Comparison of ENCODE assay signal across 8 mouse cellular contexts in the genomic region with DNA sequence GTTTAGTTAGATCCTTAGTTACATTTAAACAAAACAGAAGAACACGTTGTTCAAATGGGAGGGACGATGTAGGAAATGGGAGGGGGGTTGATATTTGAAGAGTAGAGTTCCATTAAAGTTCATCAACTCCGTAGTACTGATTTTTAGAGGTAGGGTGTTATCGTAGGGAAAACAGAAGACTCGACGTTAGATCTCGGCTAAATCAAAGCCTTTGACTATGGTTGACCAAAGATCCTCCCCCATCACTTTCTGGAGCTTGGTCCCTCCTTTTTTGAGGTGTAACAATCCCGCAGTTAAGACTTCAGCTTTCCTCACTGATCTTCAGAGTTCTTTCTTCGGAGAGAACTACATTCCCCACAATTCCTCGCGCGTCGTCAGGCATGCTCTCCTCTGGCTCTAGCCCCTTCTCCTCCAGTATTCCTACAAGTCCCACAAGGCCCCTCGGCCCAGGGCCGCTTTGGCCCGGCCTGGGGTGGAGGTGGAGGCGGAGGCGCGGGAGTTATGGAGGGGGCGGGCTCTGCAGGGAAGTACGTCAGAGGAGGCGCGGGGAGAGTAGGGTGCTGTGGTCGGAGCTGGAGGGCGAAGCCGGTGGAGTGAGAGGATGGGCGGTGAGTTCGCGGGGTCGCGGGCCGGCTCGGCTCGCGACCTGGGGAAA. TPM values are rescaled to one million over a fixed set of nuclear protein-coding genes. Genes with fewer than 3 reads are reported as not detected.
DNase-seq lines count a peak whose midpoint lies in the region; ATAC-seq and TF ChIP-seq lines count a peak whose summit lies in the region.

Cldnd1 (plus strand) TSS at position 434 of the 655 bp plus-strand sequence.

- peak; percentile 97 for DNase-seq in A20 (ENCODE audit: low read depth, low spot score)
- DNase-seq in heart, adult 9 months (ENCODE audit: low spot score in 2 of 2): peak; percentile 96 to 97
- peak; percentile 90 for DNase-seq in monocyte, adult 2 months (ENCODE audit: low read depth in 1 of 2, low spot score in 2 of 2)
- peak; percentile 96 for DNase-seq in spleen, postnatal 36 days (ENCODE audit: low spot score in 2 of 2)

- peak; percentile 100 for ATAC-seq in kidney, embryonic 14.5 days (ENCODE audit: low FRiP score, low TSS enrichment)
- peak; percentile 100 for ATAC-seq in limb, embryonic 15.5 days (ENCODE audit: insufficient number of reproducible peaks, low FRiP score, low TSS enrichment, low read depth)

- H3K9me3 ChIP-seq in kidney, embryonic 14.5 days (ENCODE audit: control insufficient read depth, low read length): no peaks in the 10 kb centered on the region
- H3K9me3 ChIP-seq in limb, embryonic 15.5 days: no peaks in the 10 kb centered on the region

- no peaks in the 10 kb centered on the region for H3K27me3 ChIP-seq in kidney, embryonic 14.5 days (ENCODE audit: control insufficient read depth, insufficient read depth, low read length)
- H3K27me3 ChIP-seq in limb, embryonic 15.5 days: no peaks in the 10 kb centered on the region

- H3K36me3 ChIP-seq in kidney, embryonic 14.5 days (ENCODE audit: control insufficient read depth, insufficient read depth, low read length): peaks cover 26% of the 10 kb centered on the region
- H3K36me3 ChIP-seq in limb, embryonic 15.5 days: peaks cover 27% of the 10 kb centered on the region

- no peak for TF ChIP-seq CTCF in bone marrow macrophage, adult 2 months (IDR thresholded peaks at IDR 0.05; ENCODE audit: low read depth, low read length)
- TF ChIP-seq CTCF in embryonic fibroblast, embryonic 13.5 days (IDR thresholded peaks at IDR 0.05; ENCODE audit: borderline replicate concordance, insufficient read depth, low read length): no peak

- H3K4me1 ChIP-seq in bone marrow macrophage, adult 2 months (ENCODE audit: control insufficient read depth, insufficient read depth, low read length): peaks cover 6% of the 10 kb centered on the region
- H3K4me1 ChIP-seq in embryonic fibroblast, embryonic 13.5 days (ENCODE audit: control insufficient read depth, insufficient read depth, low read length): peaks cover 3% of the 10 kb centered on the region; the same call in 1 of the 2 replicates
- H3K4me1 ChIP-seq in kidney, embryonic 14.5 days (ENCODE audit: control insufficient read depth, insufficient read depth, low read length): no peaks in the 10 kb centered on the region
- H3K4me1 ChIP-seq in limb, embryonic 15.5 days: peaks cover 6% of the 10 kb centered on the region

- TF ChIP-seq POLR2A in bone marrow macrophage, adult 2 months (IDR thresholded peaks at IDR 0.05; ENCODE audit: borderline replicate concordance, low read depth, low read length): no peak
- TF ChIP-seq POLR2A in embryonic fibroblast, embryonic 13.5 days (IDR thresholded peaks at IDR 0.05; ENCODE audit: low read depth, low read length): peak; percentile 81

- H3K4me3 ChIP-seq in bone marrow macrophage, adult 2 months (ENCODE audit: insufficient read depth, low read length): peak within 1 kb of the TSS; percentile 67
- H3K4me3 ChIP-seq in embryonic fibroblast, embryonic 13.5 days (ENCODE audit: insufficient read depth, low read length): peak within 1 kb of the TSS; percentile 91
- H3K4me3 ChIP-seq in kidney, embryonic 14.5 days (ENCODE audit: low read length): peak within 1 kb of the TSS; percentile 47
- peak within 1 kb of the TSS; percentile 74 for H3K4me3 ChIP-seq in limb, embryonic 15.5 days

- peak within 1 kb of the TSS; percentile 50 for H3K4me2 ChIP-seq in kidney, embryonic 14.5 days (replicated peaks; ENCODE audit: low read depth, low read length)
- H3K4me2 ChIP-seq in limb, embryonic 15.5 days: peak within 1 kb of the TSS; percentile 52

- peak within 1 kb of the TSS; percentile 62 for H3K9ac ChIP-seq in kidney, embryonic 14.5 days (ENCODE audit: low read depth, low read length)
- peak within 1 kb of the TSS; percentile 66 for H3K9ac ChIP-seq in limb, embryonic 15.5 days

- WGBS in kidney, embryonic 14.5 days: 2% methylated on average over 30 of the region's 35 CpGs
- 2% methylated on average over 33 of the region's 35 CpGs for WGBS in limb, embryonic 15.5 days

- H3K27ac ChIP-seq in bone marrow macrophage, adult 2 months (ENCODE audit: insufficient read depth, low read depth, low read length): peak within 1 kb of the TSS; percentile 54
- H3K27ac ChIP-seq in embryonic fibroblast, embryonic 13.5 days (ENCODE audit: insufficient read depth, low read length): peak within 1 kb of the TSS; percentile 80
- peak within 1 kb of the TSS; percentile 72 for H3K27ac ChIP-seq in kidney, embryonic 14.5 days (ENCODE audit: low read depth, low read length)
- peak within 1 kb of the TSS; percentile 88 for H3K27ac ChIP-seq in limb, embryonic 15.5 days

RNA-seq across cellular contexts. Expression of gene Cldnd1, which starts in this region (rescaled TPM):
- 19.7 and 24.0 TPM in 2 replicates for polyA plus RNA-seq in bone marrow macrophage, adult 2 months (2012; ENCODE audit: insufficient read depth, insufficient read length, missing spikeins)
- polyA plus RNA-seq in embryonic fibroblast, embryonic 13.5 days (2011; ENCODE audit: insufficient read length, low read depth, missing spikeins): 98.1 and 112 TPM in 2 replicates
- polyA plus RNA-seq in kidney, embryonic 14.5 days (2014; fragmentation: Nextera tagmentation; extraction: Ambion mirVana): 106 and 125 TPM in 2 replicates
- polyA plus RNA-seq in limb, embryonic 15.5 days (2015; fragmentation: Nextera tagmentation; extraction: Ambion mirVana): 138 and 147 TPM in 2 replicates

Comparison
In these comparisons a context has a peak if more than half of its experiments do, and no peak if none do; other contexts are left out.
1. Peak in every context shown above with its lines: DNase-seq, ATAC-seq, H3K4me3 ChIP-seq and H3K27ac ChIP-seq.